Mouse (Mus musculus) CD4-positive, CD25-positive, alpha-beta regulatory T cell, adult 4 months (primary cell): ENCODE results near the gene Bpifc. TPM values are rescaled to one million over a fixed set of nuclear protein-coding genes. Genes with fewer than 3 reads are reported as not detected.
A peak's percentile ranks its signal among the peaks of the same experiment; 100 is the strongest.

ENCODE experiments used
- ATAC-seq: one replicate; pipeline ENCODE4 v1.8.0; 2017
- polyA plus RNA-seq, 2 experiments: library from polyadenylated mRNA; unstranded; fragments of 100-300 nt; shearing (Covaris generic); gene quantifications; one replicate each; pipeline ENCODE4 v1.2.1; 2017

Gene Bpifc
- polyA plus RNA-seq, 2 experiments from 2014 or later, result not detected

- no peak for ATAC-seq
Observed at GRCm38 (mm10) chr10:86011172-86011571, 523 bp downstream of the Bpifc start.

- no peak for ATAC-seq
Observed at GRCm38 (mm10) chr10:86010636-86011035, 1.1 kb downstream of the Bpifc start.

GRCm38 (mm10) chr10:86009688-86010087 is 2.0 kb downstream of the Bpifc start:
- ATAC-seq, result no peak

- no peak for ATAC-seq
Observed at GRCm38 (mm10) chr10:86006455-86006854, 5.2 kb downstream of the Bpifc start.

- ATAC-seq, result no peak
Observed at GRCm38 (mm10) chr10:86000447-86000846, 11.2 kb downstream of the Bpifc start.

GRCm38 (mm10) chr10:85994543-85995104 is 17.1 kb downstream of the Bpifc start:
- no peak for ATAC-seq

DNA sequence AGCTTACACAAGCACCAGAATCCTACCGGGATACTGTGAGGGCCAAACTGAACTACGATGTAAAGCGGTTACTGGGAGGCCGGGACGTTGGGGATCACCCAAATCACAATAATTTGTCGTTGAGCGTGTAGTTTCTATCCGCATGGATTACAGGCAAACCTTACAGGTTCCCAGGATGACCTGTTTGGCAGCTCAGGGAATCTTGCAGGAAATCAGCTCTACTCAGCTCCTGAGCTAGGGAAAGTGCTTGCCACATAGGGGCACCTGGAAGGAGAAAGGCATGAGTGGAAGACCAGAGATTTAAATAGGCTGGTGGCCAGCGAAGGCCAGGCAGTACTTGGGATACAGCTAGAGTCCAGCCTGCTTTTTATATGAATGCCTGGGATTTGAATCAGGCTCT is 17.9 kb downstream of the Bpifc start:
- ATAC-seq, result no peak

- ATAC-seq, result no peak
Observed at GRCm38 (mm10) chr10:85992412-85992811, 19.3 kb downstream of the Bpifc start.

GRCm38 (mm10) chr10:85989412-85990115 is 22.1 kb downstream of the Bpifc start:
- ATAC-seq, result no peak

- no peak for ATAC-seq
Observed at GRCm38 (mm10) chr10:85972915-85973314, 38.8 kb downstream of the Bpifc start.

- ATAC-seq, result no peak
Observed at GRCm38 (mm10) chr10:85971826-85972225, 39.9 kb downstream of the Bpifc start.

- ATAC-seq, result no peak
Observed at GRCm38 (mm10) chr10:85969894-85970620, 41.6 kb downstream of the Bpifc start.

DNA sequence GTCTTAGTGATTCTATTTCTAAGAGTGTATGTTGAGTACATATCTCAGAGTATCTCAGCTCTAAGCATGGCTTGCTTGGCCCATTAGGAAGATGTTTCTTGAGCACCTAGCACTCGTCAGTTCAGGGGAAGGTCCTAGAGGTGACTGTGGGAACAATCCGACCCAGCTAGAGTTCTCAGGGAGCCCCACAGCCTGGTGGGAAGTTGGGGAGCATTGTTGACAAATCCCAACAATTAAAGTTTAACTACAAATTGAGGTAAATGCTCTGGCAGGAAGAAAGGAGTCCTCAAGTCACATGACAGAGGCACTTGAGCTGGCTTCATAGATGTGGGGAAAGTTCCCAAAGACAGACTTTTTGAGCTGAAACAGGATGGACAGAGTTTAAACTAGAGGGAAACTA is 43.0 kb downstream of the Bpifc start:
- ATAC-seq, result no peak

DNA sequence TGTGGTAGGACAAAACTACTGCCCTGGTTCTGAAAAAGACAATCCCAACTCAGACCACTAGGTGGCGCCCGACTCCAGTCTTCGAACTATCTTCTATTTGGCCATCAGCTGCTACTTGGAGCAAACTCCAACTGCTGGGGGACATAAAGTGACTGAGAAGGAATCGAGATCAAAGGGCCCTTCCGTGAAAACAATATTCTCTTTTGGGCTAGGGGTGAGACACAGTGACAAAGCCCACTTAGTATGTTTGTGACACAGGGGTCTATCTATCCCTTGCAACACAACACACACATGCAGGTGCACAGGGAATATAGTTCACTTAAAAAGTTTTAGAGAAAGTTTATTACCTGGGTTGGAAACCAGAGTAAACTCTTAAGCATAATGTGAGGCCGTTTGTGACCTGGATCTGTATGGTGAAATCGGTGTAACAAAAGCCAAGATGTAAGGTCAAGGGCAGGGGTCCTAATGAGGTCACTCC is 43.5 kb downstream of the Bpifc start:
- ATAC-seq, result peak; percentile 68

DNA sequence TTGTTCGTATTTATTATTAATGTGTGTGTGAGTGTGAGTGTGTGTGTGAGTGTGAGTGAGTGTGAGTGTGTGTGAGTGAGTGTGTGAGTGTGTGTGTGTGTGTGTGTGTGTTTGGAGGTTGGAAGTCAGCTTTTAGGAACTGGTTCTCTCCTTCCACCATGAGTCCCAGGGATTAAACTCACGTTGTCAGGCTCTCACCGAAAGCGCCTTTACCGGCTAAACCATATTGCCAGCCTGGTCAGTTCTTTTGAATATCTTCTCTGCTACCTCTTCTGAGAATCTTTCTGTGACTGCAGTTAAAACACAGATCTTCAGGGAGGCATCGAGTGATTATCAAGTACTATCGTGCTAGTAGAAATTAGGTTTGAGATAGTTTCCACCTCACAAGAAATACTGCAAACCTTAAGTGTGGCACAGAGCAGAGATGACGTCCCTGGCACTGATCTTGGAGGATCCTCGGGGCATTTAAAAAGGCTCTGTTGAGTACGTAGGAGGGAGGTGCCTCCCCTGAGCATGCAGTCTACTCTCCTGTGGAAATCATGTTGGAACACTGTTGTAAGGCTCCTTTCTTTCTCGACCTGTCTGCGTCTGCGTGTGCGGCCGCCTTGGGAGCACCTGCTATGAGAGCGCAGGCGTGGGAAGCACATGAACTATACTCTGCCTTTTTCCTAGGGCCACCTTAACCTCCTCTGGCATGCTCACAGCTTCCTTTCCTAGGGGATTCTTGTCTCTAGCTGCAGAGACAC is 44.1 kb downstream of the Bpifc start:
- ATAC-seq, result no peak

DNA sequence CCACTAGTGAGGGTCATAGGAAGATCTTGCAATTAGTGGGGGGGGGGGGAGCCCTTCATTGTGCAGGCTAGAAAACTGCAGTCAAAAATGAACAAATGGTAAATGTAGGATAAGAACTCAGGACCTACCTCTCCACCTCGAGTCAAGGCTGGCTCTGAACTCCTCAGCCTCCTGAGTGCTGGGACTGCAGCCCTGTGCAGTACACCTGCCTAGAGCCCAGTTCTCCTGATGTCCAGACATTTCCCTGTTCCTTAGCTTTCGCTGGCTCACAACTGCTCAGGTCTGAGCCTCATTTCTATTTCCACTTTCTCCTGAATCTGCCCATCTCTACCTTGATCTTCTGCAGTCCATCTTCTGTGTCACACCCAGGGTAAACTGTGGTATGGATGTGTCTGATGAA is 45.2 kb downstream of the Bpifc start:
- ATAC-seq, result no peak

GRCm38 (mm10) chr10:85964316-85964715 is 47.4 kb downstream of the Bpifc start:
- ATAC-seq, result no peak

GRCm38 (mm10) chr10:85962897-85963296 is 48.8 kb downstream of the Bpifc start:
- no peak for ATAC-seq

- ATAC-seq, result peak; percentile 96
Observed at GRCm38 (mm10) chr10:85957464-85957950, 54.2 kb downstream of the Bpifc start, which contains the start of gene Rtcb. Rtcb (minus strand) TSS chr10:85957823.

DNA sequence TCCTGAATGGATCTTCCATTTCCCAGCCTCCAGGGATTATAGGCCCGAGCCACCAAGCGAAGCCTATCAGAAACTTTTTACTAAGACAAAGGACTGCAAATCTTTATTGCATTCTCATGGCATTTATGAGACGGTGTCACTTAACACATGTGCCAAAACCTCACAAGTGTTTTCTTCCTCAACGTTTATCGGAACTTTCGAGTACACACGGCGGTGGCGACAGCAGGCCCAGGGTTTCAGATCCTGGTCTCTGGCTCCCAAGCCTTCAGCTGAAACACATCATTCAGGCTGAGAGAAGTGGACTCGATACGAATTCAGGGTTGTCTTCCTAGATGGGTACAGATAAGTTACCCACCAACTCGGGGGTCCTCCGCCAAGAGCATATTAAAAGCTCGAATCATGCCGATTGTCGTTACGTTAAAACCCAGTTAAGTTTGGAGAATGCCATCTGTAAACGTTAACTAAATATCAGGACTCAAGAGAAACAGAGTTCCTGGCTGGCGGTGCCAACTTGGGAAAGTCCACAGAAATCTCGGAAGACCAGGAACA is 54.8 kb downstream of the Bpifc start:
- ATAC-seq, result no peak

GRCm38 (mm10) chr10:85954429-85954828 is 57.3 kb downstream of the Bpifc start:
- no peak for ATAC-seq

- no peak for ATAC-seq
Observed at GRCm38 (mm10) chr10:85953401-85953800, 58.3 kb downstream of the Bpifc start.
